Mouse (Mus musculus) thymus, postnatal 4 days (tissue): Measurements from ENCODE around the gene Gm20696.

Source experiments
- DNase-seq: peaks from one replicate; pipeline ENCODE4 v3.0.0; 2021

Gene Gm20696

GRCm38 (mm10) chr6:99663232-99663631 is 3.4 kb downstream of the Gm20696 start:
- no peak for DNase-seq

- peak; percentile 52 for DNase-seq
These were observed 6.2 kb downstream of the Gm20696 start for GRCm38 (mm10) chr6:99660443-99660842.

GRCm38 (mm10) chr6:99658586-99658985 is 8.0 kb downstream of the Gm20696 start:
- DNase-seq: peak; percentile 65

- DNase-seq: no peak
These were observed 10.5 kb downstream of the Gm20696 start for GRCm38 (mm10) chr6:99656088-99656487.

GRCm38 (mm10) chr6:99655488-99655887 is 11.1 kb downstream of the Gm20696 start:
- DNase-seq: peak; percentile 64

GRCm38 (mm10) chr6:99654343-99654742 is 12.3 kb downstream of the Gm20696 start:
- DNase-seq: peak; percentile 15

GRCm38 (mm10) chr6:99652341-99652740 is 14.3 kb downstream of the Gm20696 start:
- peak; percentile 38 for DNase-seq

- DNase-seq: no peak
These were observed 17.3 kb downstream of the Gm20696 start for GRCm38 (mm10) chr6:99649307-99649706.

- peak; percentile 66 for DNase-seq
These were observed 20.3 kb downstream of the Gm20696 start for GRCm38 (mm10) chr6:99646344-99646743.

GRCm38 (mm10) chr6:99644876-99645275 is 21.7 kb downstream of the Gm20696 start:
- peak; percentile 69 for DNase-seq

GRCm38 (mm10) chr6:99644386-99644785 is 22.2 kb downstream of the Gm20696 start:
- DNase-seq: peak; percentile 21

- peak; percentile 64 for DNase-seq
These were observed 23.0 kb downstream of the Gm20696 start for GRCm38 (mm10) chr6:99643439-99644199.

GRCm38 (mm10) chr6:99637456-99637855 is 29.1 kb downstream of the Gm20696 start:
- peak; percentile 61 for DNase-seq

- peak; percentile 32 for DNase-seq
These were observed 29.8 kb downstream of the Gm20696 start for GRCm38 (mm10) chr6:99636801-99637200.

GRCm38 (mm10) chr6:99636121-99636520 is 30.5 kb downstream of the Gm20696 start:
- DNase-seq: peak; percentile 62

GRCm38 (mm10) chr6:99632121-99632980 is 34.2 kb downstream of the Gm20696 start:
- DNase-seq: peak; percentile 44

GRCm38 (mm10) chr6:99631637-99632036 is 35.0 kb downstream of the Gm20696 start:
- no peak for DNase-seq

- no peak for DNase-seq
These were observed 36.7 kb downstream of the Gm20696 start for GRCm38 (mm10) chr6:99629726-99630458.

GRCm38 (mm10) chr6:99626347-99626746 is 40.2 kb downstream of the Gm20696 start:
- DNase-seq: no peak

- DNase-seq: peak; percentile 44
These were observed 40.8 kb downstream of the Gm20696 start for GRCm38 (mm10) chr6:99625803-99626202.

- DNase-seq: no peak
These were observed 41.3 kb downstream of the Gm20696 start for GRCm38 (mm10) chr6:99625306-99625705.

GRCm38 (mm10) chr6:99624542-99624941 is 42.1 kb downstream of the Gm20696 start:
- DNase-seq: no peak

- DNase-seq: peak; percentile 62
These were observed 43.0 kb downstream of the Gm20696 start for GRCm38 (mm10) chr6:99623641-99624040.
